Mouse (Mus musculus) limb, embryonic 13.5 days (tissue): ENCODE measurements around the gene Zdhhc7. TPM values are rescaled to one million over a fixed set of nuclear protein-coding genes. Genes with fewer than 3 reads are reported as not detected.

Source experiments
- ATAC-seq: fragments of 200-750 bp; cut with Nextera tagmentation; 2 replicates; pipeline ENCODE4 v1.8.0; 2017; ENCODE audit warnings: low read depth, moderate number of reproducible peaks, moderate TSS enrichment; ENCODE audit not compliant: low FRiP score
- H3K27ac ChIP-seq: fragments of 300-500 bp; sonication (generic); 2 replicates; pipeline ENCODE4 v1.5.1; 2015; ENCODE audit warnings: inconsistent platforms, mild to moderate bottlenecking, moderate library complexity
- H3K27me3 ChIP-seq: fragments of 300-500 bp; sonication (generic); 2 replicates; pipeline ENCODE4 v1.6.1; 2015; ENCODE audit warnings: mild to moderate bottlenecking, inconsistent platforms
- H3K36me3 ChIP-seq: fragments of 300-500 bp; sonication (generic); 2 replicates; pipeline ENCODE4 v1.6.1; 2015; ENCODE audit warnings: inconsistent platforms, mild to moderate bottlenecking, moderate library complexity
- H3K4me1 ChIP-seq: fragments of 300-500 bp; sonication (generic); 2 replicates; pipeline ENCODE4 v1.6.1; 2015; ENCODE audit warnings: inconsistent platforms
- H3K4me2 ChIP-seq: fragments of 300-500 bp; sonication (generic); replicated peaks from 2 replicates; pipeline ENCODE4 v1.6.1; 2015; ENCODE audit warnings: inconsistent platforms, mild to moderate bottlenecking, moderate library complexity
- H3K4me3 ChIP-seq: fragments of 300-500 bp; sonication (generic); 2 replicates; pipeline ENCODE4 v1.5.1; 2015; ENCODE audit warnings: moderate library complexity, mild to moderate bottlenecking, inconsistent platforms
- H3K9ac ChIP-seq: fragments of 300-500 bp; sonication (generic); 2 replicates; pipeline ENCODE4 v1.6.1; 2015; ENCODE audit warnings: mild to moderate bottlenecking, inconsistent platforms
- H3K9me3 ChIP-seq: fragments of 300-500 bp; sonication (generic); 2 replicates; pipeline ENCODE4 v1.6.1; 2016; ENCODE audit warnings: inconsistent platforms
- WGBS: fragments of 180-500 bp; shearing (Covaris S2); methylation state at CpG from one replicate; pipeline ENCODE4 v1.1.7; 2015; 5-methylcytosine and 5-hydroxymethylcytosine counted together
- polyA plus RNA-seq: library from polyadenylated mRNA; unstranded; fragments of >200 nt; fragmentation: Nextera tagmentation; extraction: Ambion mirVana; gene quantifications from 2 replicates; pipeline ENCODE4 v1.2.1, GENCODE M21; 2015

Gene Zdhhc7
- polyA plus RNA-seq, 1 experiment from 2014 or later: 32.8 TPM

- WGBS: 91% methylated on average over 14 of the region's 14 CpGs
- ATAC-seq: no peak
- H3K27ac ChIP-seq: no peak overlapping the region
Measured at GRCm38 (mm10) chr8:120062742-120063141, 38.5 kb downstream of the Zdhhc7 start.

DNA sequence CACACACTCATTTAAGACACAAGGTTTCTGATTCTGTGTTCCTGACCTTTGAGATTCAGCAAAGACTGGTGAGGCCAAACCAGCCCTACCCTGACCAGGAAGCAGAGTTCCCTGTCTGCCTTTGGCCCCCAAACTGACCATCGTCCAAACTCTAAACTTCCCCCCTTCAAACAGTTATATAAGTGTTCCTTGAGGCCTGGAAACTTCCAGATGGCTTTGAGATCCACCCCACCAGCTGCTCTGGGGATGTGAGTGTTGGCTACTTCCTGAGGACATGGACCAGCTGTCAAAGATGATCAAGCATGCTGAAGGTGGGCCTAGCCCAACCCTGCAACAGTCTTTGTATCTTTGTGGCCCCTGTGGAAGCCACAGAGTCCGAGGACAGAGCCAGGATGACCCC lies 44.2 kb downstream of the Zdhhc7 start:
- Histone ChIP-seq H3K4me2 (no peak overlapping the region), H3K9ac (no peak overlapping the region), H3K27me3 (no peaks in the 10 kb centered on the region), H3K9me3 (no peaks in the 10 kb centered on the region), H3K27ac (no peak overlapping the region), H3K36me3 (no peaks in the 10 kb centered on the region), H3K4me1 (peaks cover 7% of the 10 kb centered on the region), H3K4me3 (no peak overlapping the region)
- no peak for ATAC-seq
- 74% methylated on average over 2 of the region's 2 CpGs for WGBS

More at GRCm38 (mm10) chr8:120062742-120063141, 38.5 kb downstream of the Zdhhc7 start:
- Histone ChIP-seq H3K4me2 (no peak overlapping the region), H3K4me1 (peaks cover 1% of the 10 kb centered on the region), H3K9ac (no peak overlapping the region; the same call in 1 of the 2 replicates), H3K9me3 (no peaks in the 10 kb centered on the region), H3K27me3 (no peaks in the 10 kb centered on the region), H3K36me3 (no peaks in the 10 kb centered on the region), H3K4me3 (no peak overlapping the region)

- Histone ChIP-seq H3K36me3 (no peaks in the 10 kb centered on the region), H3K27ac (no peak overlapping the region), H3K9ac (no peak overlapping the region), H3K4me2 (no peak overlapping the region), H3K27me3 (no peaks in the 10 kb centered on the region), H3K9me3 (no peaks in the 10 kb centered on the region), H3K4me1 (peaks cover 17% of the 10 kb centered on the region), H3K4me3 (no peak overlapping the region)
- WGBS: 82% methylated on average over 3 of the region's 3 CpGs
- ATAC-seq: no peak
Measured at GRCm38 (mm10) chr8:120054833-120055232, 46.4 kb downstream of the Zdhhc7 start.

DNA sequence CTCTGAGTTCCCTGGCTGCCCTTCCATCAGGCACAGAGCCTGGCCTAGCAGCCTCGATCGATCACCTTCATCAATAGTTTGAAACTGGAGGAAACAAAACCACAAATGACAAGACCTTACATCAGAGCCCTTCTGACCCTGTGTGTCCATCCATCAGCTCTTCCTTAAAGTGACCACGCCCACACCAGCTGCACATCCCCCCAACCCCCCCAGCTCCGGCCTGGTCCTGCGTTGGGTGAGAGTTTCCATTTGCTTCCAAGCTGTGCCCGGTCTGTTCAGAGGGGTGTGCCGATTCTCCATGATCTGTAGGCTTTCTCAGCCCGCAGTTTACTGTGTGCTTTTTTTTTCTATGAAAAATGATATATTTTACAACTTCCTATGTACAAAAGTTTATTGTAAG lies 49.0 kb downstream of the Zdhhc7 start:
- Histone ChIP-seq H3K9me3 (no peaks in the 10 kb centered on the region), H3K9ac (no peak overlapping the region), H3K4me1 (peaks cover 19% of the 10 kb centered on the region), H3K27ac (no peak overlapping the region), H3K36me3 (no peaks in the 10 kb centered on the region), H3K4me2 (no peak overlapping the region), H3K27me3 (no peaks in the 10 kb centered on the region), H3K4me3 (no peak overlapping the region)
- 70% methylated on average over 8 of the region's 8 CpGs for WGBS
- ATAC-seq: no peak

DNA sequence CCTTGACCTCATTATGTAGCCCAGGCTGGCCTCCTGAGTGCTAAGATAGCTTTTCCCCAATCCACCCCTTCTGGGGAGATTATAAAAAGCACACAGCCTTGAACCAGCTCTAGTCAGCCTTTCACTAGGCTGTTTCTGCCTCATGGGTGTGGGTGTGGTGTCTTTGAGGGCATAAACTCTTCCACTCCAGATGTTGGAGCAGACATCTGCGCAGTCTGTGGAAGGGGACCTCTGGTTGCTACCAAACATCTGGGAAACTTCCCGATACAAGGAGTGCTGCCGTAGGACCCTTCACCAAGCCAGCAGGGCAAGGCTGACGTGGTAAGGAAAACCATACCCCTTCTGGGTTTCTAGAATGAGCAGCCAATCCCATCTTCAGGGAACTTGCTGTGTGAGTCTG lies 49.4 kb downstream of the Zdhhc7 start:
- WGBS: 69% methylated on average over 4 of the region's 4 CpGs
- H3K4me3 ChIP-seq: no peak overlapping the region
- H3K27ac ChIP-seq: no peak overlapping the region
- peaks cover 20% of the 10 kb centered on the region for H3K4me1 ChIP-seq
- H3K36me3 ChIP-seq: no peaks in the 10 kb centered on the region
- no peak for ATAC-seq
- H3K27me3 ChIP-seq: no peaks in the 10 kb centered on the region
- no peak overlapping the region for H3K4me2 ChIP-seq
- H3K9me3 ChIP-seq: no peaks in the 10 kb centered on the region
- H3K9ac ChIP-seq: no peak overlapping the region

GRCm38 (mm10) chr8:120051006-120051405 lies 50.3 kb downstream of the Zdhhc7 start:
- ATAC-seq: no peak
- H3K4me1 ChIP-seq: peaks cover 29% of the 10 kb centered on the region
- no peak overlapping the region for H3K27ac ChIP-seq
- H3K4me2 ChIP-seq: no peak overlapping the region
- H3K9ac ChIP-seq: no peak overlapping the region
- H3K36me3 ChIP-seq: no peaks in the 10 kb centered on the region
- H3K4me3 ChIP-seq: no peak overlapping the region
- H3K27me3 ChIP-seq: no peaks in the 10 kb centered on the region
- WGBS: 35% methylated on average over 4 of the region's 4 CpGs
- H3K9me3 ChIP-seq: no peaks in the 10 kb centered on the region

GRCm38 (mm10) chr8:120050376-120050775 lies 50.9 kb downstream of the Zdhhc7 start:
- no peak for ATAC-seq
- no peak overlapping the region for H3K27ac ChIP-seq
- peaks cover 34% of the 10 kb centered on the region for H3K4me1 ChIP-seq
- H3K4me3 ChIP-seq: no peak overlapping the region
- H3K9me3 ChIP-seq: no peaks in the 10 kb centered on the region
- H3K9ac ChIP-seq: no peak overlapping the region
- no peaks in the 10 kb centered on the region for H3K27me3 ChIP-seq
- H3K36me3 ChIP-seq: no peaks in the 10 kb centered on the region
- WGBS: 78% methylated on average over 10 of the region's 10 CpGs
- no peak overlapping the region for H3K4me2 ChIP-seq

DNA sequence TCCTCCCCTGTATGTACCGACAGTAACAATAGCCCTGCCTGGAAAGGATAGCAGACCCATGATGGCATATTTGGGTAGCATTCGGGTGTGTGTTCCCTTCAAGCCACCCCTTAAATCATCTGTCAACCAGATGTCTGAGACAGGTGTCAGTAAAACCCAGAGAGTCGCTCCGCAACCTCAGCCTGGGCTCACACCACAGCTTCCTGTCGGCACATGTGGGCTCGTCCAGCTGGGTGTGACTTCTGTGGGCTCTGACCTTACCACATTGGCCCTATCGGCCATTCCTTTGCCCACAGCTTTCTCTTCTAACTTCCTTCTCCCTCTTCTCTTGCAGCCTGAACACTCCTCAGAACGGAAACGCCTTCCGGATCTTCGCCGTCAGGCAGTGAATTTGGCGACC lies 51.3 kb downstream of the Zdhhc7 start:
- 62% methylated on average over 13 of the region's 13 CpGs for WGBS
- no peak overlapping the region for H3K4me3 ChIP-seq
- no peak overlapping the region for H3K4me2 ChIP-seq
- H3K27me3 ChIP-seq: no peaks in the 10 kb centered on the region
- H3K9me3 ChIP-seq: no peaks in the 10 kb centered on the region
- no peak for ATAC-seq
- no peak overlapping the region; the same call in 1 of the 2 replicates for H3K9ac ChIP-seq
- no peak overlapping the region for H3K27ac ChIP-seq
- H3K36me3 ChIP-seq: no peaks in the 10 kb centered on the region
- peaks cover 37% of the 10 kb centered on the region for H3K4me1 ChIP-seq

GRCm38 (mm10) chr8:120046258-120047020 lies 54.8 kb downstream of the Zdhhc7 start:
- Histone ChIP-seq H3K9me3 (no peaks in the 10 kb centered on the region), H3K4me3 (no peak overlapping the region), H3K4me2 (no peak overlapping the region), H3K9ac (peak overlapping the region; percentile 15; the same call in 1 of the 2 replicates), H3K27me3 (no peaks in the 10 kb centered on the region), H3K36me3 (no peaks in the 10 kb centered on the region), H3K27ac (peak overlapping the region; percentile 55), H3K4me1 (peaks cover 26% of the 10 kb centered on the region)
- WGBS: 49% methylated on average over 14 of the region's 14 CpGs
- ATAC-seq: peak; percentile 74

DNA sequence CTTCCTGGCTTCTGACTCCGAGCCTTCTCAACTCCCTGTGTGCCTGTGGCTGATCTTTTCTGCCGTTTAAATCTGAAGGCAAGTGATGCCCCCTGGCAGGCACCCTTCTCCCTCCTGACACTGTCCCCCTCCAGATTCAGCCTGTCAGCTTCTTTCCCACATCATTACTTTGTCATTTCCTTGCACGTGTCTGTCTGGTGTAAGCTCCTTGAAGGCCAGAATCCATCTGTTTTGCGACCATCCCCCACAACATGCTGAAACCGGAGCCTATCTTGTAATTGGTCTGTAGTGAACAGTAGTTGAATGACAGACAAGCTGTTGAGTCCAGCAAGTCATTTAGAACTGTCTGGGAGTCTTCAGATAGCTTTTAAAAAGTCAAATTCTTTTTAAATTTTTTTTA lies 55.8 kb downstream of the Zdhhc7 start:
- H3K9ac ChIP-seq: no peak overlapping the region
- no peak overlapping the region for H3K4me3 ChIP-seq
- no peaks in the 10 kb centered on the region for H3K36me3 ChIP-seq
- H3K9me3 ChIP-seq: no peaks in the 10 kb centered on the region
- peaks cover 23% of the 10 kb centered on the region for H3K4me1 ChIP-seq
- 26% methylated on average over 5 of the region's 5 CpGs for WGBS
- no peak for ATAC-seq
- H3K4me2 ChIP-seq: no peak overlapping the region
- no peaks in the 10 kb centered on the region for H3K27me3 ChIP-seq
- no peak overlapping the region for H3K27ac ChIP-seq

DNA sequence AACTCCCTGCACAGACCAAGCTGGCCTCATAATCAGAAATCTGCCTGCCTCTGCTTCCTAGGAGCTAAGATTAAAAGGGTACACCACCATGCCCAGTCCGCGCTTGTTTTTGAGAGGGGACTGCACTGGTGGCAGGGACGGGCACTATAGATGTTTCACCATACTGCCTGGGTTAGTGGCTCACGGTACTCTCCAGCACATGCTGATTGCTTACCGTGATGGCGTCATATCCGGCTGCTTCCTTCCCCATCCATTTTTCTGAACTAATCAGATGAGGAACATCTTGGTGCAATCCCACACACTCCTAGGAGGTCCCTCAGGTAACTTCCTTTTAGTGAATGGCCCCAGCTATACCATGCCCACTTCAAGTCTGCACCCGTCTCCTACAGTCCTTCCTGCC lies 56.4 kb downstream of the Zdhhc7 start:
- no peaks in the 10 kb centered on the region for H3K27me3 ChIP-seq

DNA sequence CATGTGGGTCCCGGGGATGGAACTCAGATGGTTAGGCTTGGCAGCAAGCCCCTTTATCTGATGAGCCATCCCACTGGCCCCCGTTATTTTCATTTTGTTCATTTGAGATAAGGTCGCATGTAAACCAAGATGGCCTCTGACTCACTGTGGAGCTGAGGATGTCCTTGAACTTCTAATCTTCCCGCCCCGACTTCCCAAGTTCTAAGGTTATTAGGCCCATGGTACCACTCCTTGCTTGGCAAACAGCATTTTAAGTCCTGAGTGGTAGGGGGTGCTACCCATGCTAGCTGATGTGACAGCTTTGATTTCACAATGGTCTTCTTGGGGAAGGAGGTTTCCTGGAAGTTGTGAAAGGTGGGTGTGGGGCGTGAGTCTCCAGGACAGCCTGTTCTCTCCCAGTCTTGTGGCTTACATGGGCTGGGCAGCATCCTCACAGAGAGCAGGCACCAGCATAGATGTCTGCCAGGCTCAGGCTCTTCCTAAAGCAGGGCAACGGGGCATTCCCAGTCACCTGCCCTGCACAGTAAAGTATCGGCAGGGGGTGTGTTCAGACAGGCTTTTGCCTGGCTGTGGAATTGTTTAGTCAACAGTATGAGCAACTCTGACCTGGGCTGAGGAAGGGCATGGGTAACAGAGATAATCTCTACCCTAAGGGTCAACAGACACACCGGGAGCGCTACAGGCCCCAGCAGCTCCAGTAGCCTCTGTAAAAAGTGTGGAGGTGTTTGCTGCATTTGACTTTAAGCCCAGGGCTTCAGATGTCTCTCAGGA lies 58.6 kb downstream of the Zdhhc7 start:
- Histone ChIP-seq H3K9me3 (no peaks in the 10 kb centered on the region), H3K27ac (no peak overlapping the region), H3K27me3 (no peaks in the 10 kb centered on the region), H3K4me3 (no peak overlapping the region), H3K36me3 (no peaks in the 10 kb centered on the region), H3K4me2 (no peak overlapping the region), H3K4me1 (peaks cover 19% of the 10 kb centered on the region), H3K9ac (no peak overlapping the region)
- 75% methylated on average over 10 of the region's 10 CpGs for whole genome bisulfite sequencing
- no peak for ATAC-seq

More for the DNA sequence above, 56.4 kb downstream of the Zdhhc7 start:
- WGBS: 94% methylated on average over 8 of the region's 8 CpGs
- H3K9me3 ChIP-seq: no peaks in the 10 kb centered on the region
- H3K4me3 ChIP-seq: no peak overlapping the region
- H3K9ac ChIP-seq: no peak overlapping the region
- H3K4me2 ChIP-seq: no peak overlapping the region
- ATAC-seq: no peak
- H3K36me3 ChIP-seq: no peaks in the 10 kb centered on the region
- H3K27ac ChIP-seq: no peak overlapping the region
- H3K4me1 ChIP-seq: peaks cover 21% of the 10 kb centered on the region
